Mouse (Mus musculus) forebrain, postnatal 0 days (tissue): ENCODE results near the gene Mprip. TPM values are rescaled to one million over a fixed set of nuclear protein-coding genes. Genes with fewer than 3 reads are reported as not detected.
"Not testable (repeated sequence)": the region's sequence is repeated elsewhere in the genome, so short reads cannot be mapped to it uniquely, and the experiment has no call there.

Source experiments
- ATAC-seq: fragments of 200-750 bp; cut with Nextera tagmentation; 2 replicates; pipeline ENCODE4 v1.8.0; 2017; ENCODE audit warnings: mild to moderate bottlenecking, moderate library complexity
- DNase-seq: peaks from one replicate; pipeline ENCODE4 v3.0.0-alpha.2; 2015
- H3K27ac ChIP-seq: fragments of 300-500 bp; sonication (generic); 2 replicates; pipeline ENCODE4 v1.5.1; 2014; ENCODE audit warnings: low read depth, mild to moderate bottlenecking, antibody characterized with exemption, low read length, moderate library complexity, mixed read lengths
- H3K27me3 ChIP-seq: fragments of 300-500 bp; sonication (generic); 2 replicates; pipeline ENCODE4 v1.6.1; 2014; ENCODE audit warnings: mild to moderate bottlenecking, low read length, mixed read lengths; ENCODE audit not compliant: insufficient read depth
- H3K36me3 ChIP-seq: fragments of 300-500 bp; sonication (generic); 2 replicates; pipeline ENCODE4 v1.6.1; 2014; ENCODE audit warnings: mild to moderate bottlenecking, moderate library complexity; ENCODE audit not compliant: insufficient read depth
- H3K4me1 ChIP-seq: fragments of 300-500 bp; sonication (generic); 2 replicates; pipeline ENCODE4 v1.6.1; 2014; ENCODE audit warnings: antibody characterized with exemption; ENCODE audit not compliant: insufficient read depth
- H3K4me2 ChIP-seq: fragments of 300-500 bp; sonication (generic); 2 replicates; pipeline ENCODE4 v1.6.1; 2014; ENCODE audit warnings: low read depth, mild to moderate bottlenecking, moderate library complexity
- H3K4me3 ChIP-seq: fragments of 300-500 bp; sonication (generic); 2 replicates; pipeline ENCODE4 v1.5.1; 2014; ENCODE audit warnings: low read depth, low read length, mixed read lengths
- H3K9ac ChIP-seq: fragments of 300-500 bp; sonication (generic); 2 replicates; pipeline ENCODE4 v1.6.1; 2014; ENCODE audit warnings: mild to moderate bottlenecking
- H3K9me3 ChIP-seq: fragments of 300-500 bp; sonication (generic); 2 replicates; pipeline ENCODE4 v1.6.1; 2016; ENCODE audit warnings: low read length
- CTCF ChIP-seq: sonication (generic); IDR thresholded peaks from 2 replicates; pipeline ENCODE4 v1.5.1; 2016; ENCODE audit warnings: antibody characterized with exemption, control low read depth, low read depth
- WGBS: fragments of 180-500 bp; shearing (Covaris S2); extraction: QIAGEN DNeasy Blood & Tissue Kit; methylation state at CpG from one replicate; pipeline ENCODE4 v1.1.7; 2014; 5-methylcytosine and 5-hydroxymethylcytosine counted together
- polyA plus RNA-seq: library from polyadenylated mRNA; unstranded; fragments of >200 nt; fragmentation: Nextera tagmentation; extraction: Ambion mirVana; gene quantifications from 2 replicates; pipeline ENCODE4 v1.2.1, GENCODE M21; 2015
- total RNA-seq: library from RNA; depleted of rRNA; stranded (reverse); fragments of >200 nt; gene quantifications from 2 replicates; pipeline ENCODE4 v1.2.3, GENCODE M21; 2014

The Mprip gene
- total and polyA plus RNA-seq, 2 experiments from 2014 or later: 62.0 to 191 TPM

- 30% methylated on average over 3 of the region's 3 CpGs for WGBS
- Histone ChIP-seq H3K27me3 (no peaks in the 10 kb centered on the region), H3K9ac (peak overlapping the region; percentile 10; the same call in 1 of the 2 replicates), H3K9me3 (no peaks in the 10 kb centered on the region), H3K4me1 (peaks cover 26% of the 10 kb centered on the region), H3K4me3 (peak overlapping the region; percentile 9; the same call in 1 of the 2 replicates), H3K4me2 (peak overlapping the region; percentile 70), H3K27ac (0 out of 2 replicates have a peak overlapping the region, but pooled peaks have one; percentile 40), H3K36me3 (no peaks in the 10 kb centered on the region)
- DNase-seq (peak; percentile 16), ATAC-seq (no peak)
- TF ChIP-seq CTCF: no peak
Measured at GRCm38 (mm10) chr11:59664818-59665217, 3.7 kb downstream of the Mprip start.

- no peaks in the 10 kb centered on the region for H3K9me3 ChIP-seq
- DNase-seq (no peak), ATAC-seq (no peak)
- H3K27ac ChIP-seq: no peak overlapping the region
- no peak overlapping the region for H3K4me3 ChIP-seq
- no peak overlapping the region for H3K9ac ChIP-seq
- H3K4me1 ChIP-seq: no peaks in the 10 kb centered on the region
- TF ChIP-seq CTCF: no peak
- 85% methylated on average over 4 of the region's 4 CpGs for WGBS
- no peak overlapping the region for H3K4me2 ChIP-seq
- no peaks in the 10 kb centered on the region for H3K36me3 ChIP-seq
- no peaks in the 10 kb centered on the region for H3K27me3 ChIP-seq
Measured at GRCm38 (mm10) chr11:59671049-59671693, 10.1 kb downstream of the Mprip start.

- 90% methylated on average over 3 of the region's 3 CpGs for WGBS
- H3K4me3 ChIP-seq: no peak overlapping the region
- no peak for DNase-seq
- H3K4me1 ChIP-seq: no peaks in the 10 kb centered on the region
- no peak for TF ChIP-seq CTCF
- ATAC-seq: no peak
- no peaks in the 10 kb centered on the region for H3K36me3 ChIP-seq
- H3K27ac ChIP-seq: no peak overlapping the region
- no peaks in the 10 kb centered on the region for H3K9me3 ChIP-seq
- H3K27me3 ChIP-seq: no peaks in the 10 kb centered on the region
- H3K9ac ChIP-seq: no peak overlapping the region
- no peak overlapping the region for H3K4me2 ChIP-seq
Measured at GRCm38 (mm10) chr11:59674013-59674412, 12.9 kb downstream of the Mprip start.

- ATAC-seq, H3K9ac ChIP-seq, DNase-seq, H3K27me3 ChIP-seq, H3K4me3 ChIP-seq, H3K9me3 ChIP-seq, H3K4me1 ChIP-seq, H3K36me3 ChIP-seq, H3K27ac ChIP-seq, H3K4me2 ChIP-seq: not testable (repeated sequence)
- WGBS: 96% methylated on average over 8 of the region's 8 CpGs
Measured at GRCm38 (mm10) chr11:59674746-59675145, 13.6 kb downstream of the Mprip start.

- H3K9me3 ChIP-seq: no peaks in the 10 kb centered on the region
- H3K4me2 ChIP-seq: no peak overlapping the region
- no peak for ATAC-seq
- 94% methylated on average over 2 of the region's 2 CpGs for WGBS
- no peak for TF ChIP-seq CTCF
- H3K4me1 ChIP-seq: no peaks in the 10 kb centered on the region
- no peak overlapping the region for H3K9ac ChIP-seq
- H3K27ac ChIP-seq: no peak overlapping the region
- no peak for DNase-seq
- H3K4me3 ChIP-seq: no peak overlapping the region
- no peaks in the 10 kb centered on the region; the same call in 1 of the 2 replicates for H3K36me3 ChIP-seq
- no peaks in the 10 kb centered on the region for H3K27me3 ChIP-seq
Measured at GRCm38 (mm10) chr11:59677767-59678166, 16.7 kb downstream of the Mprip start.

- Histone ChIP-seq H3K36me3 (no peaks in the 10 kb centered on the region; the same call in 1 of the 2 replicates), H3K4me1 (no peaks in the 10 kb centered on the region), H3K9me3 (no peaks in the 10 kb centered on the region), H3K4me3 (no peak overlapping the region), H3K27ac (no peak overlapping the region), H3K27me3 (no peaks in the 10 kb centered on the region), H3K4me2 (no peak overlapping the region), H3K9ac (no peak overlapping the region)
- no peak for DNase-seq
- no peak for TF ChIP-seq CTCF
- ATAC-seq: no peak
- WGBS: 91% methylated on average over 2 of the region's 2 CpGs
Measured at GRCm38 (mm10) chr11:59678693-59679092, 17.6 kb downstream of the Mprip start.

- Histone ChIP-seq H3K4me1 (no peaks in the 10 kb centered on the region), H3K9ac (no peak overlapping the region), H3K27me3 (no peaks in the 10 kb centered on the region), H3K4me3 (no peak overlapping the region), H3K36me3 (no peaks in the 10 kb centered on the region; the same call in 1 of the 2 replicates), H3K4me2 (no peak overlapping the region), H3K27ac (no peak overlapping the region), H3K9me3 (no peaks in the 10 kb centered on the region)
- ATAC-seq (no peak), DNase-seq (no peak)
- TF ChIP-seq CTCF: no peak
- 95% methylated on average over 5 of the region's 5 CpGs for WGBS
Measured at GRCm38 (mm10) chr11:59680111-59680510, 19.0 kb downstream of the Mprip start.
